Mouse (Mus musculus) bone marrow, adult 2 months (tissue): ENCODE results near the gene Krt86.

Experiments used
- CTCF ChIP-seq: fragments of 200-500 bp; IDR thresholded peaks from 2 replicates; pipeline ENCODE4 v1.5.1; 2011; ENCODE audit warnings: low read length, control low read depth; ENCODE audit not compliant: control insufficient read depth, insufficient read depth
- POLR2A ChIP-seq: fragments of 200-500 bp; IDR thresholded peaks from 2 replicates; pipeline ENCODE4 v1.6.1; 2011; ENCODE audit warnings: low read depth, mild to moderate bottlenecking, control low read depth, low read length, borderline replicate concordance; ENCODE audit not compliant: control insufficient read depth

DNA sequence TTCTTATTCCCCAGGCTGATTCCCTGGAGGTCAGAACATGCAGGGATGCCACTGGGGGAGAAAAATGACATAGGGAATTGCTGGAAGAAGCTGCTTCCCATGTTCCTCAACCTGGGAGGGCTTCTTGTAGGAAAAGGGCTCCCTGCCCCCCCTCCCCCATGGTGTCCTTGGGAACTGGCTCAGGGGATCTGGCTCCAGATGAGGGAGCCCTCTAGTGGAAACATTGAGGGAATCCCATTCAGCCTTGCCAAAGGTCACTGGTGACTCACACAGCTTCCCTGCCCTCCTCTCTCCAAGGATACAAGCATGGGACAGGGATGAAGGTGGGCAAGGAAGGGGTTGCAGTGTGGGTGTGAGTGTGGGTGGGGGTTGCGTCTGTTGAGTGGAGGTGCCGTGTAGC lies 23.9 kb downstream of the Krt86 start:
- no peak for TF ChIP-seq CTCF
- TF ChIP-seq POLR2A = no peak
